Mouse (Mus musculus) CH12.LX (cell line): ENCODE measurements around the gene Pdpk1.
A peak's percentile ranks its signal among the peaks of the same experiment; 100 is the strongest.

Experiments
- CTCF ChIP-seq, 2 experiments: IDR thresholded peaks in 1 of 2; conservative IDR thresholded peaks in 1 of 2; 2 replicates each; pipeline ENCODE4 v1.5.1; 2011 to 2012; ENCODE audit warnings: low read depth in 2 of 2, low read length in 2 of 2, improper control_type of control experiment in 1 of 2, inconsistent platforms in 1 of 2, mild to moderate bottlenecking in 1 of 2, moderate library complexity in 1 of 2
- E2F4 ChIP-seq: IDR thresholded peaks from 2 replicates; pipeline ENCODE4 v1.6.1; 2011; ENCODE audit warnings: low read depth, low read length, improper control_type of control experiment; ENCODE audit not compliant: insufficient replicate concordance
- JUN ChIP-seq: IDR thresholded peaks from 2 replicates; pipeline ENCODE4 v1.6.1; 2011; ENCODE audit warnings: low read depth, mild to moderate bottlenecking, low read length, improper control_type of control experiment, moderate library complexity; ENCODE audit not compliant: insufficient read depth
- MAFK ChIP-seq: IDR thresholded peaks from 2 replicates; pipeline ENCODE4 v1.6.1; 2011; ENCODE audit warnings: low read length, improper control_type of control experiment; ENCODE audit not compliant: insufficient replicate concordance
- MAX ChIP-seq: IDR thresholded peaks from 2 replicates; pipeline ENCODE4 v1.6.1; 2011; ENCODE audit warnings: low read length, improper control_type of control experiment
- MAZ ChIP-seq: IDR thresholded peaks from 2 replicates; pipeline ENCODE4 v1.6.1; 2012; ENCODE audit warnings: low read depth, mild to moderate bottlenecking, inconsistent platforms, low read length, improper control_type of control experiment, moderate library complexity
- POLR2A ChIP-seq: IDR thresholded peaks from 2 replicates; pipeline ENCODE4 v1.6.1; 2011; ENCODE audit warnings: low read depth, mild to moderate bottlenecking, improper control_type of control experiment, low read length
- UBTF ChIP-seq: IDR thresholded peaks from 2 replicates; pipeline ENCODE4 v1.6.1; 2012; ENCODE audit warnings: low read depth, mild to moderate bottlenecking, inconsistent platforms, low read length, improper control_type of control experiment, moderate library complexity
- USF1 ChIP-seq: IDR thresholded peaks from 2 replicates; pipeline ENCODE4 v1.6.1; 2014; ENCODE audit warnings: low read depth, mild to moderate bottlenecking, inconsistent platforms, low read length, improper control_type of control experiment
- USF2 ChIP-seq: conservative IDR thresholded peaks from 2 replicates; pipeline ENCODE4 v1.6.1; 2011; ENCODE audit warnings: low read depth, low read length, improper control_type of control experiment
- ZC3H11A ChIP-seq: IDR thresholded peaks from 2 replicates; pipeline ENCODE4 v1.6.1; 2012; ENCODE audit warnings: low read depth, mild to moderate bottlenecking, inconsistent platforms, low read length, improper control_type of control experiment
- ZNF384 ChIP-seq: IDR thresholded peaks from 2 replicates; pipeline ENCODE4 v1.6.1; 2012; ENCODE audit warnings: low read depth, low read length, improper control_type of control experiment, inconsistent platforms

- TF ChIP-seq MAX (no peak), USF2 (no peak), MAFK (no peak), CTCF (conservative IDR thresholded peaks at IDR 0.05 in 1 of 2, IDR thresholded peaks at IDR 0.05 in 1 of 2; ENCODE audit: low read depth in 2 of 2, low read length in 2 of 2) (peak in 1 of 2 experiments; percentile 98; a peak in 3 of 4 replicates), ZC3H11A (no peak), JUN (no peak), E2F4 (no peak), MAZ (no peak), USF1 (no peak), UBTF (0 out of 2 replicates have a peak, but pooled peaks have one; percentile 47), ZNF384 (no peak), POLR2A (no peak)
Measured at GRCm38 (mm10) chr17:24151890-24152563, 1.3 kb upstream of the Pdpk1 start.
